Mouse (Mus musculus) C2C12 (cell line): Measurements from ENCODE around the gene Satb1.

Source experiments
- CEBPB ChIP-seq: IDR thresholded peaks from one replicate; pipeline ENCODE4 v1.6.1; 2011; ENCODE audit warnings: low read depth, mild to moderate bottlenecking, control low read depth, moderate library complexity
- CTCF ChIP-seq: IDR thresholded peaks from one replicate; pipeline ENCODE4 v1.5.1; 2011; ENCODE audit not compliant: control insufficient read depth, insufficient read depth, insufficient read length
- MAX ChIP-seq: IDR thresholded peaks from one replicate; pipeline ENCODE4 v1.6.1; 2011; ENCODE audit warnings: mild to moderate bottlenecking, control low read depth
- MYOD1 ChIP-seq: IDR thresholded peaks from one replicate; pipeline ENCODE4 v1.6.1; 2011; ENCODE audit warnings: low read depth; ENCODE audit not compliant: control insufficient read depth, insufficient read length
- USF1 ChIP-seq: IDR thresholded peaks from one replicate; pipeline ENCODE4 v1.6.1; 2011; ENCODE audit warnings: low read depth, mild to moderate bottlenecking, control low read depth, moderate library complexity

DNA sequence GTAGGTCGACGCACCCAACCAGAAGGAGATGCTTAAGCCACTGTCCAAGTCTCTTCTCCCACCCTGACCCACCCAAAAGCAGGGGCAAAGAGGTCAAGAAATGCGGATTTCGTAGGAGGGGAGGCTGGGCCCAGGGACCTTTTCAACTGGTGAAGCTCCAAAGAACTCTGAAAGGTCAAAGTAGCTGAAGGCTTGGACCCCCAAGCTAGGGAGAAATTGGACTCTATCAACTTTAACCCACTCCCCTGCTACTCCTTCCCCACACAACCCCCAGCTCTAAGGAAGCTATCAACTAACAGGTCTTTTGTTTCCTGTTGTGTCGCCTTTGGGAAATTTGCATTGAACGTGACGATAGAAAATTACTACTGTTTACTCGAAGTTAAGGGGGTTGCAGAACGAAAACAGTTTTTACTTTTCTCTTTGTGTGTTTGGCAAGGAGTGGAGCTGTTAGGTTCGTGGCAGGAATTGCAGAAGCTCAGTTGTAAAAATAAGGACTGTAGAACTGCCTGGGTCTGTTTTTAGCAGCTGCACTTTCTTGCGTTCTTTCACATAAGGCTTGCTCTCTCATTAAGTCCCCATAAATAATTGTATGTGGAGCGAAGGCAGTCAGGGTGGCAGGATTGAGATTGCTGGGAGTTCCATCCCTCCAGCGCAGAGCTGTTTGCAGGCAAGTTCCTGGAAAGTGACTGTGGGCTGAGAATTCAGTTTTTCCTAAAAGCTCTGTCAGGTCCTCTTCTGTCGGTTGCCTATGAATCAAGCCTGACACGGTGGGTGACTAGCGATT, 680 bp upstream of the Satb1 start:
- no peak for TF ChIP-seq CTCF
- no peak for TF ChIP-seq USF1
- no peak for TF ChIP-seq MAX
- no peak for TF ChIP-seq MYOD1
- no peak for TF ChIP-seq CEBPB
